Mouse (Mus musculus): ENCODE data around the gene Dbt.

GRCm38 (mm10) chr3:116594728-116595602, 82.1 kb downstream of the Dbt start, which contains the start of gene Sass6:
- TF ChIP-seq CTCF (IDR thresholded peaks at IDR 0.05; ENCODE audit: extremely low read depth, insufficient read depth, low read length) (no peak), POLR2A (IDR thresholded peaks at IDR 0.05; ENCODE audit: extremely low read depth, insufficient read depth, low read length) (peak; percentile 76; the same call in 1 of the 2 replicates)
